Mouse (Mus musculus): Measurements from ENCODE around the gene Hoxd12. TPM values are rescaled to one million over a fixed set of nuclear protein-coding genes. Genes with fewer than 3 reads are reported as not detected.

Hoxd12 gene
- total and polyA plus RNA-seq, 2 experiments from 2014 or later = not detected

DNA sequence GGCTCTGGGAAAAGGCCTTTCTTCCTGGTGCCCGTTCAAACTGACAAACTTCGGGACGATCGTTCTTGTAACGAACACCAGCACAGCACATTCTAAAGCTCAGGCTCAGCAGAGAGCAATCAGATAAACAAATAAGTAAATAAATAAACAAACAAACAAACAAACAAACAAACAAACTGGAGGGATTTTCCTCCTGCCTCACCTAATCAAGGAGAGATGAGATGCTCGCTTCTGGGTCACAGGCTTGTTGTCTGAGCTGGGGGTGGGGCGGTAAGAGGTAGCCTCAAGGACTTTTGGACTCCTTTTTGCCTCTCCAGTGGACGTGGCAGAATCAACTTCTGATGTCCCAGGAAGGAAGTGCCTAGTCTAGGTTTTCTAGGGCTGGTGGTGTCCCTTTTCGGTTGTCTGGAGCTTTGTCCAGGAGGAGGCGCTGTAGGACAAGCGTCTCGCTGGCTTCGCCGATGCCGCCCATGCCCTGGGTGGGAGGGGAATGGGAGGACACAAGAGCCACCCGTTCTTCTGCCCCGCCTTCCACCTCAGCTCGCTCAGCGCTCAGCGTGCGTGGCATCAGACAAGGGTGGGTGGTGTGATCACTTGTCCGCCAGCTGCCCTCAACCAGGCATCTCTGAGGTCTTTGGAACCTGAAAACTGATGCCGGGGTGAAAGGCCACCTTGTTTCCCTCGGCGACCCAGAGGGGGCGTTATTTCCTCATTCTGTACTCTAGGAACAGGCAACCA lies 40.9 kb downstream of the Hoxd12 start:
- Histone ChIP-seq H3K4me1 (ENCODE audit: insufficient read depth, low read length) (no peaks in the 10 kb centered on the region), H3K4me3 (ENCODE audit: low read length) (peak overlapping the region; percentile 17; the same call in 1 of the 2 replicates), H3K4me2 (ENCODE audit: low read depth, low read length) (peak overlapping the region; percentile 44), H3K9me3 (ENCODE audit: low read length) (no peaks in the 10 kb centered on the region), H3K36me3 (ENCODE audit: insufficient read depth, low read length) (no peaks in the 10 kb centered on the region), H3K9ac (replicated peaks; ENCODE audit: low read length) (no peak overlapping the region), H3K27me3 (ENCODE audit: insufficient read depth, low read length) (peaks cover 81% of the 10 kb centered on the region), H3K27ac (no peak overlapping the region)
- ATAC-seq = peak; percentile 83
- 4% methylated on average over 26 of the region's 26 CpGs for WGBS
- TF ChIP-seq CTCF (IDR thresholded peaks at IDR 0.05; ENCODE audit: low read depth) = peak; percentile 90
- peak; percentile 93 for DNase-seq (ENCODE audit: low spot score)

DNA sequence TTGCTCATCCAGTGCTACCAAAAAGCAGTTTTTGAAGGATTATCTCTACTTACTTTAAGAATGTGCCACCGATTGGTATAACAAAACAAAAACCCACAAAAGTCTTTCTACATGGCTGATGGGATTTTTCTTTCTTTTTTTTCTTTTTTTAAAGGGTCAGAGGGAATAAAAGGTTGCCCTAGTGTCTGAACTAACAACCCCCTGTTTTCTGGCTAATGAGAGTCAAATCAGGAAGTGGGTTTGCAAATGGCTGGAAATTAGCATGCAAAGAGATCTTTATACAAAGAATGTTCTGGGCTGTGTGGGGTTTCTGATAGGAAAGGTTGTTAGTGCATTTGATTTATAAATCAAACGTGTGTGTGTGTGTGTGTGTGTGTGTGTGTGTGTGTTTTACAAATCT lies 45.6 kb downstream of the Hoxd12 start:
- no peak overlapping the region for H3K4me3 ChIP-seq (ENCODE audit: low read length)
- no peak overlapping the region for H3K27ac ChIP-seq
- H3K4me1 ChIP-seq (ENCODE audit: insufficient read depth, low read length) = no peaks in the 10 kb centered on the region
- no peak overlapping the region for H3K9ac ChIP-seq (replicated peaks; ENCODE audit: low read length)
- no peak for DNase-seq (ENCODE audit: low spot score)
- no peak for TF ChIP-seq CTCF (IDR thresholded peaks at IDR 0.05; ENCODE audit: low read depth)
- peaks cover 87% of the 10 kb centered on the region for H3K27me3 ChIP-seq (ENCODE audit: insufficient read depth, low read length)
- H3K4me2 ChIP-seq (ENCODE audit: low read depth, low read length) = no peak overlapping the region
- H3K9me3 ChIP-seq (ENCODE audit: low read length) = no peaks in the 10 kb centered on the region
- no peak for ATAC-seq
- H3K36me3 ChIP-seq (ENCODE audit: insufficient read depth, low read length) = no peaks in the 10 kb centered on the region
- 18% methylated on average over 2 of the region's 2 CpGs for WGBS

DNA sequence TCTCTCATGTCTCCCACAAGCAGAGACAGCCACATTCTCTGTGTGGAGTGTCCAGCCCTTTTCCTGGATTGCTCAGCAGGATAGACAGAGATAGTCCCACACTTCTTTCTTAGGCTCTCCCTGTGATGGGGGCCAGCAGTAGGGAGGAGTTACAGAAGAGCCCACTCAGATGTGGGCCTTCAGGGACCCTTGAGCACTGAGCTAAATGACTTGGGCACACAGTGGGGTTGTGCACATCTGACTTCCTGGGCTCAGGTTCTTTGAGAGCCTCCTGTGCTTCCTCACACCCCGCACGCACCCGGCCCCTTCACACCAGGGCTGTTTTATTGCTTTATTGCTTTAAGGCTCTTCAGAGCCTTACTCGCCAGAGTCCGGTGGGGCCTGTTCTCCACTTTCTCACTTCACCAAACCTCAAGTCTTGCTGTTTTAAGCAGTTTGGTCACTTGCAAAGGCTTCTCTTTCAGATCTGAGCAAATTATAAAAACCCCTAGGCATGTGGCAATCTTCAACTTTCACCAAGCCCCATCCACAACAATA lies 46.2 kb downstream of the Hoxd12 start:
- WGBS = 13% methylated on average over 5 of the region's 5 CpGs
- no peak overlapping the region for H3K4me2 ChIP-seq (ENCODE audit: low read depth, low read length)

DNA sequence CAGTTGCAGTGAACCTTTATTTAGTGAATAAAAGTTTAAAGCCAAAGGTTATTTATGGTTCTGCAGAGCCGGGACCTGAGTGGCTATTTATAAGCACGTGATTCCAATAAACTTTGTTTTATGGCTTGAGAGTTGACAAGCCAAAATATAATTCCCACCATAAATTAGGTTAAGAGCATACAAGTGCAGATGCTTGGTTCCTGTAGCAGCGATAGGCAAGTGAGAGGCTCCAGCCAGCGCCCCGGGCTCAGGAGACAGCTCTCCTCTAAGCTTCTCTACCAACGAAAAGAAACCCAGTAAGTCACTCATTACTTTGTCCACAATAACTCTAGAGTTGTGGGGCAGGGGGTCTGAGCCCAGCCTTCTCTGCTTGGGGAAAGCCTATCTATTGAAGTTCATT lies 47.1 kb downstream of the Hoxd12 start:
- H3K4me2 ChIP-seq (ENCODE audit: low read depth, low read length) = no peak overlapping the region
- no peak overlapping the region for H3K27ac ChIP-seq
- 14% methylated on average over 6 of the region's 6 CpGs for WGBS
- ATAC-seq (no peak), DNase-seq (ENCODE audit: low spot score) (no peak)
- H3K36me3 ChIP-seq (ENCODE audit: insufficient read depth, low read length) = no peaks in the 10 kb centered on the region
- no peak for TF ChIP-seq CTCF (IDR thresholded peaks at IDR 0.05; ENCODE audit: low read depth)
- no peak overlapping the region for H3K4me3 ChIP-seq (ENCODE audit: low read length)
- peaks cover 85% of the 10 kb centered on the region for H3K27me3 ChIP-seq (ENCODE audit: insufficient read depth, low read length)
- H3K9me3 ChIP-seq (ENCODE audit: low read length) = no peaks in the 10 kb centered on the region
- no peak overlapping the region for H3K9ac ChIP-seq (replicated peaks; ENCODE audit: low read length)
- H3K4me1 ChIP-seq (ENCODE audit: insufficient read depth, low read length) = no peaks in the 10 kb centered on the region

More for the DNA sequence above, 46.2 kb downstream of the Hoxd12 start:
- H3K4me3 ChIP-seq (ENCODE audit: low read length) = no peak overlapping the region
- no peak for ATAC-seq
- H3K9me3 ChIP-seq (ENCODE audit: low read length) = no peaks in the 10 kb centered on the region
- H3K9ac ChIP-seq (replicated peaks; ENCODE audit: low read length) = no peak overlapping the region
- no peak for DNase-seq (ENCODE audit: low spot score)
- no peak for TF ChIP-seq CTCF (IDR thresholded peaks at IDR 0.05; ENCODE audit: low read depth)
- no peak overlapping the region for H3K27ac ChIP-seq
- H3K36me3 ChIP-seq (ENCODE audit: insufficient read depth, low read length) = no peaks in the 10 kb centered on the region
- no peaks in the 10 kb centered on the region for H3K4me1 ChIP-seq (ENCODE audit: insufficient read depth, low read length)
- peaks cover 85% of the 10 kb centered on the region for H3K27me3 ChIP-seq (ENCODE audit: insufficient read depth, low read length)

DNA sequence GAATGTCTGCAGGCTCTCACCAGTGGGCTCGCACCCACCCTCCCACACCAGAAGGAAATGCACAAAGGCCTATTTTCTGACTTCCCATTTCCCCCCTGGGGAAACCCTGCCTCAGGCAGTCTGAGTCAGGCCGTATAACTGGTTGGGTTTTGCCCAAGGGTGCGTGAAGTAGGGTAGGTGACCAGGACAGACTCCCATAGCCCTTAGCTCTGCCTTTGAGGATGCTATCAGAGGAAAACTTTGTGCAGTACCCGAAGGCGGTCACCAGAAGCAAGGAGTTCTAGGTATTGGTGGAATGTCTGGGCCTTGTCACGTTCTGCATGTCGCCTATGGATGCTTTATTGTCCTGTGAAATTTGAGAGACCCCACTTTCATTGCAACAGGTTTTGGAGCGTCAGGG lies 48.1 kb downstream of the Hoxd12 start:
- 20% methylated on average over 8 of the region's 8 CpGs for WGBS
- Histone ChIP-seq H3K4me1 (ENCODE audit: insufficient read depth, low read length) (no peaks in the 10 kb centered on the region), H3K9ac (replicated peaks; ENCODE audit: low read length) (no peak overlapping the region), H3K4me2 (ENCODE audit: low read depth, low read length) (no peak overlapping the region), H3K27me3 (ENCODE audit: insufficient read depth, low read length) (peaks cover 88% of the 10 kb centered on the region), H3K9me3 (ENCODE audit: low read length) (no peaks in the 10 kb centered on the region), H3K4me3 (ENCODE audit: low read length) (no peak overlapping the region), H3K27ac (no peak overlapping the region), H3K36me3 (ENCODE audit: insufficient read depth, low read length) (no peaks in the 10 kb centered on the region)
- no peak for TF ChIP-seq CTCF (IDR thresholded peaks at IDR 0.05; ENCODE audit: low read depth)
- ATAC-seq = no peak
- DNase-seq (ENCODE audit: low spot score) = no peak

DNA sequence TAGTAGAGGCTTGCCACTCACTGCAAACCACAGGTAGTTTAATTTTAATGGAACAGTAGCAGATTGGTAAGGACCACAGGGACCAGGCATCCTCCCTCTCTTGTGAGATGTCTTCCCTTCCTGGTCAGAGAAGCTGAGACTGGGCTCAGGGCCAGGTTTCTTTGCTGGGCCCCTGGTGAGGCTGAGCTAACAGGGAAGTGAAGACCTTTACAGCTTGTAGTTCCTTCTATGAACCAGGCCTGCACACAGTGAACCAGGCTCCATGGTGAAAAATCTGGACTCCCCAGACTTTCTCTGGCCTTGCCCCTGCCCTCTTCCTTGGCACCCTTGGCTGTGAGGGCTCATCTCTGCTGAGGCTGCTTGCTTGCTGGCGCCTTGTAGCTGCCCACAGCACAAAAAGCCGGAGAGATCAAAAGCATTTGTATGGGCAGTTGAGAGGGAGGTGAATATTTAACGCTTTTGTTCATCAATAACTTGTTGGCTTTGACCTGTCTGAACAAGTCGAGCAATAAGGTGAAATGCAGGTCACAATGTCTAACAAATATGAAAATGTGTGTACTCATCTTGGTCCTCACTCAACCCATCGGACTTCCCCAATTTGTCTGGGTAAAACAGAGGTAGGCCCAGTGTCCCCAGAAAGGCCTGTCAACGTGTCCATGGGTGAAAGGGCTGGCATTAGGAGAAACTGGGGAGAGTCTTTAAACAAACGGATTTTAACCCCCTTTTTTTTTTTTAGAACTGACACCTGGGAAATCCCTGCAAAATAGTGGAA lies 49.6 kb downstream of the Hoxd12 start:
- TF ChIP-seq CTCF (IDR thresholded peaks at IDR 0.05; ENCODE audit: low read depth) = no peak
- Histone ChIP-seq H3K9me3 (ENCODE audit: low read length) (no peaks in the 10 kb centered on the region), H3K27ac (no peak overlapping the region), H3K27me3 (ENCODE audit: insufficient read depth, low read length) (peaks cover 89% of the 10 kb centered on the region), H3K4me1 (ENCODE audit: insufficient read depth, low read length) (no peaks in the 10 kb centered on the region), H3K36me3 (ENCODE audit: insufficient read depth, low read length) (no peaks in the 10 kb centered on the region), H3K4me3 (ENCODE audit: low read length) (no peak overlapping the region), H3K9ac (replicated peaks; ENCODE audit: low read length) (no peak overlapping the region), H3K4me2 (ENCODE audit: low read depth, low read length) (no peak overlapping the region)
- 13% methylated on average over 7 of the region's 7 CpGs for WGBS
- no peak for DNase-seq (ENCODE audit: low spot score)
- ATAC-seq = no peak
